Mouse (Mus musculus) layer of hippocampus, adult 11-12 months (tissue): ENCODE results near the gene Hdac5.

Experiments used
- DNase-seq: peaks from one replicate; pipeline ENCODE4 v3.0.0; 2022; ENCODE audit warnings: low spot score

Hdac5 gene

DNA sequence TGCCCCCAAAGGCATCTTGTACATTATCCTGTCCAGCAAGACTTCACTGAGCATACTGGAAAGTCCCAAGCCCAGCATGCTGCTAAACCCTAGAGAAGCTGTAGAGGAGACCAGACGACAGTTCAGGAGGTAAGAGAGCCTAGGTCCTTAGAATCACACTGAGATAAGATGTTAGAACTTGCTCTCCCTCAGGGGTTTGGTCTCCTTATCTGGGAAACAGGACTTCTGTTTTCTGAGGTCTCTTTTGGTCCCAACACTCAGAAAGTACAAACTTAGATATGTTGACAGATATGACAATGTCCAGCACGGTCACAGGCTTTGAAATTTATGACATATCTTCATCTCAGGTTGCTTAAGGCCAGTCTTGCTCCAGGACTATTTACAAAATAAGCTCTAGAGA is 6.1 kb upstream of the Hdac5 start:
- no peak for DNase-seq

DNA sequence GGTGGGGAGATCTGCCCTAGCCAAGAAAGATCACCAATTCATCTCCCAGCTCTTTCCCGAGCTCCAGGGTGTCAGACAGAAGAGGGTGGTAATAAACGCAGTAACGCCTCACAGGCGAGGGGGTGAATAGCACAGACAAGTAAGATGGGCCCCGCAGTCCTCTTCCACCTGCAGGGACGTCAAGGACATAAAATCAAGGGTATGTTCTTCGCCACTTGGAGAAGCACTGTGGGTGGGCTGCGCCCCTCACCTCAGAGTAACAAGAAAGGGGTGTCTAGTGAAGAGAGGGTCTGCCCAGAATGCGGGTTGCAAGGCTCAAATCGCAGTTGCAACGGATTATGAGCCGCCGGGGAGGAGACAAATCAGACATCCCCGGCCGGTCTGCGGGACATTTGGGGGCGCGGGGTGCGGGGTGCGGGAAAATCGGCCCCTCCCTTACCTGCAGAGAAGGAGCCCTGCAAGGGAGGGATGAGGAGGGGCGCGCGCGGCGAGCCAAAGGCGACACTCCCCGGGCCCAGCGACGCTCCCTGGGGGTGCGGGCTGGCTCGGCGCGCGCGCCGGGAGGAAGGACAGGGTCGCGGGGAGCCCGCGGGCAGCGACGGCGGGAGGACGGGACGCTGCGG is 524 bp downstream of the Hdac5 start:
- no peak for DNase-seq

DNA sequence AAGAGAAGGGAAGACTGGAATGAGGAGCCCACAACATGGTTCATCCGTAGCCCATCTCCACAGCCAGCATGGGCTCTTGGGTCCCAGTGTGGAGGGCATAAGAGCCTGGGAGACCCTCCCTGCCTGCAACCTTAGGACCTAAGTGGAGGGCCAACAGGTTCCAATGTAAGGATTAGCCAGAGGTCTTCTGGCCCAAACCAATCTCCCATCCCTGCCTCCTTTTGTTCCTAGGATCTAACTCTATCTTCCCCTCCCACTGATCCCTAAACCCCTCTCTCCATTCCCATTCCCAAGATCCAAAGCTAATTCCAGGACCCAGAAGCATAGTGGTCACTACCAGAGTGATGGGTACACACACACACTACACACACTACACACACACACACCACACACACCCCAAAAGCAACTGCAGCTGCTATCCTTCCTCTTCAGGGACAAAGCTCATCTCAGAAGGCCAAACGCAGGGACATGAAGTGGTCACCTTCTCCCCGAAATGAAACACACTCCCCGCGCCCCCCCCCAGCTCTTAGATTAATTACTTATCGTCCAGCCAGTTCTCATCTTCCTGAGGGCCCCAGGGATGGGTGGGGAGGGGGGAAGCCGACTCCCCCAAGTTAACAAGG is 1.2 kb downstream of the Hdac5 start:
- no peak for DNase-seq

DNA sequence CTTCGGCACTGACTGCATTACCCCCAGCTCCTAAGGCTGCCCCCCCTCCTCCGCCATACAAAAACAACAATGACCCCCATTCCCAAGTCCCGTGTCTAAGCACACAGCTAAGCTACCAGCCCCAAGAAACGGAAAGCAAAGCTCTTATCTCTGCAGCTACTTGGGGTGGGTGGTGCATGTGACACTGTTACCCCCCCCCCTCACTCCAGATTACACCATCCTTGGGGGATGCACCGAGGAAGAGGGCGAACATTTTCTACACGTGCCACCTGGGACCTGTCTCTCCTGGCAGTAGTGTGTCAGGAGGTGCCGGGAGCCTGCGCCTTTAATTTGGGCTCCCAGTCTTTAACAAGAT is 1.8 kb downstream of the Hdac5 start:
- no peak for DNase-seq

DNA sequence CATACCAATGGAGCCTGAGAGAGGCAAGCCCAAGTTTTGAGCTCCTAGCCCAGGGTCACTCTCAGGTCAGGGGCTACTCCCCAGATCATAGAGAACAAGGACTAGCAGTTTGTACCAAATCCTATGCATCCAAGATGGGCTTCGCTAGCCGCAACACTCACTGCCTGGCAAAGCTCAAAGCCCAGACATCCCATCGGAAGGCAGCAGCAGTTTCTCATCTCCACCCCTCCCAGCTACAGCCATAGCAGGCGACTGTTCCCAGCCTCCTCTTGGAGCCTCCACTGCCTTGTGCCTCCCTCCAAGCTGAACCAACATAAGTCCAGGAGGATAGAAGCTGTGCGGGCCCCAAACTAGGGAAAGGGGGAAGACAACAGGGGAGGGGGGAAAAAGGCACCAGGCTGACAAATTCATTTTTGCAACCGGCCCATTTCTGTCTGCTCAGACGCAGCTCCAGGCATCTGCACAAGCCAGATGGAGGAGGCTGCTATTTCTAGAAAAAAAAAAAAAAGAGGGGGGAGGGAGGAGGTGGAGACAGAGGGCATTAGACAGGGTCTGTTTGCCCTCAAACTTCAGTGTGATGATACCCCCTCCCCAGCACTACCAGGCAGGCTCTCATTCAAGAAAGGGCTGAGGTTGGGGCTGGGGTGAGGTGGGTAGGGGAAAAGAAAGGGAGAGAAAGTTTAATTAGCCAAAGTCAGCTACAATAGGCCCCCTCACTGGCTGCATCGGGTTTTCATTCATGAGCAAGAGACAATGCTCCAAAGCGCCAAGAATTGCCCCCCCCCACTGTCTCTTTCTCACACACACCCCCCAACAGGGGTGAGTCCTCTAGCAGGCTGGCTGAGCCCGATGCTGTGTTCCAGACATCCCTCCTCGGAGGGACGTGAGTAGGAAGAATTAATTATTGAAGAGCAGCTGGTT is 2.4 kb downstream of the Hdac5 start:
- no peak for DNase-seq

DNA sequence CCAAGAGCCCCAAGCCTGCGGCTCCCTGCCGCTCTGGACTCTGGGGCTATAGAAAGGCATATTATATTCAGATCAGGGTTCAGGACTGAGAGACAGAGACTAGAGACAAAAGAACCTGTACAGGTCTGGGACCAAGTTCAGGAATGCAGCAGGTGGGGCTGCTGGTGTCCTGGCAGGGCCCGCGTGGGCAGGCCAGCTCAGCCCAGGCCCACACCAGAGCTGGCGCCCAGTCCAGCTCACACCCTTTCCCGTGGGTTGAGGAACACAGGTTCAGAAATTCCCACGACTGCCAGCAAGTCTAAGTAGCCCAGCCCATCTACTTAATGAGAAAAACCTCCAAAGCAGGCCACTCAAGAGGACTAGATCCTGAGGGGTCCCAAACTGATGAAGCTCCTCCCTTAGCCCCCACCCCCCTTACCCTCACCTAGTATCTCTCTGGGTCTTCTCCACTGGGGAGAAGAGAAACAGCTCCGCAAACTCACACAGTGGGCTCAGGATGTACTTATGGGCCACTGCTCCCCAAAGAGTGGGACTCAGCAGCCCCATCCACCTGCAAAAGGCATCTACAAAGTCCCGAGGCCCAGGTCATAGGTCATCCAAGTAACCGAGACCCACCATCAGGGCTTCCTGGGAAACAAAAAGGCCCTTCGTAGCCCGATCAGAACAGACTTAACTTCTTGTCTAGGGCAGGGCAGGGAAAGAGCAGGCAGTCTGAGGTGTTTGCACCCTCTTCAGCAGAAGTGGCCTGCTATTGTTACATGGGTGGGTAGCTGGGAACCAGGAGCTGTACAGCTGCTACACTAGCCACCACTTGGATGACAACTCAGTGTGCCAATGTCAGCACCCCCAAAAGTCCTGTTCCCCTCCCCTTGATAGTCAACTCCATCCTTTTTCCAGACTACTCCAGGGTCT is 3.6 kb downstream of the Hdac5 start:
- DNase-seq: no peak

DNA sequence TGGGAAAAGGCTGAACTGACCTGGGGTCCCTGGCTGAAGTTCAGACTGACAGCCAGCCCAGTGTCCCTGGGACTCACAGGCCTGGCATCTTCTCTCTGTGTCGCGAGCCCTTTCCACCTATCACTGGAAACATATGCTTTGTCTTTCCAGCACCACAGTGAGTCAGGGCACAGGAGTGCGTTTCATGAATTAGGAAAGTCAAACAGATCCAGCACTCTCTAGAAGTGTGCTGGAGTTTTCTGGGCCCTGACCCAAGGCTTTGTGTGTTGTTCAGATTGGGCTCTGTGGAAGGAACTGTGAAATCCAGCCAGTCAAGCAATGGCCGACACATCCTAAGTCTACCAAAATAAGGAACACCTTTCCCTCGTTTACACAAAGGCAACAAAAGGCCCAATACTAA is 4.7 kb downstream of the Hdac5 start:
- no peak for DNase-seq

DNA sequence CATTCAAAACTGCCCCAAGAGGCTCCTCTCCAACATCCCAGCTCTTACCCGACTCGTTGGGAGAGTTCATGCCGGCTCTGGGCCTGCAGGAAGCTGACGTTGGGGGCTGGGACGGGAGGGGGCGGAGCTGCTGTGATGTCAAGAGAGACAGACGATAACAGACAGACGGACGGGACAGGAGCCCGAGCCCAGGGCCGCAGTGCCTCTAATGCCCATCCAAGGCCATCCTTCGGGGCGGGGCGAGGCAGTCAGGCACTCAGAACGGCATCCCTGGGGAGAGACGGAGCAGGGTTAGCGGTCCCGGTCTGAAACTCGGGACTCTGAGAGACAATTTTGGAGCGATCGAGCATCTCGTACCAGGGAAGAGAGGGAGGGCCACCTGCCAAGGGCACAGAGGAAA is 5.3 kb downstream of the Hdac5 start:
- DNase-seq: no peak

DNA sequence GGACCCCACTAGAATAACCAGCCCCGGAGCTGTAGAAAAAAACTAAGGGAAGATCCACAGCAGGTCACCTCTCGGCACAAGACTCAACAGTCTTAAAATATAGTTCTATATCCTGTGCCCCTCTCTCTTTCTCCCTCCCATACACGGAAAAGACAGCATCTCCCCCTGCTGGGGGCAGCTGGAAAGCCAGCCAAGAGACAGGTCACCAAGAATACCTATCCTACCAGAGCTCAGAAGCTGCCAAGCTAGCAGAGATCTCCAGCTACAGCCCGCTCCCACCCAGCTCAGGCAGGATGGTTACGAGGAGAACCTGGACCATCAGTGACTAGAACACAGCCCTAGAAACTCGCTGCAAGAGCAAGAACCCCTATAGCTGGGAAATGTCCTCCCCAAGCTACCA is 6.8 kb downstream of the Hdac5 start:
- DNase-seq: peak; percentile 47

DNA sequence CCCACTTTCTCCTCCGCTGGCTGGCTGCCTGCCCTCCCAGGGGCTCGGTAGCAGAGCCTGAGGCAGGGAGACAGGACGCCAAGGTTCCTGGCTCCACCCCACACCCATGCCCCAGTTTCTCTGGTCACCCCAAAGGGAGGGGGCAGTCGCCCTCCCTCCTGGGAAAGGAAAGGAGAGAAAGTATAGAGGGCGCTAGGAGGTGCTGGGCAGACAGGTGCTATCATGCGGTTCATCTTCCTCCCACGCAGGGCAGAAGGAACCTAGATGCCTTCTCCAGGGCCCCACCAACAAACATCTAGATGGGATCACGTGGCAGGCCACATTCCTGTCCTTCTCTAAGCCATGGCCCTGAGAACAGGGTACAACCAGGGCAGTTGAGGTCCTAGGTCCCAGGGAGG is 8.0 kb downstream of the Hdac5 start:
- no peak for DNase-seq

DNA sequence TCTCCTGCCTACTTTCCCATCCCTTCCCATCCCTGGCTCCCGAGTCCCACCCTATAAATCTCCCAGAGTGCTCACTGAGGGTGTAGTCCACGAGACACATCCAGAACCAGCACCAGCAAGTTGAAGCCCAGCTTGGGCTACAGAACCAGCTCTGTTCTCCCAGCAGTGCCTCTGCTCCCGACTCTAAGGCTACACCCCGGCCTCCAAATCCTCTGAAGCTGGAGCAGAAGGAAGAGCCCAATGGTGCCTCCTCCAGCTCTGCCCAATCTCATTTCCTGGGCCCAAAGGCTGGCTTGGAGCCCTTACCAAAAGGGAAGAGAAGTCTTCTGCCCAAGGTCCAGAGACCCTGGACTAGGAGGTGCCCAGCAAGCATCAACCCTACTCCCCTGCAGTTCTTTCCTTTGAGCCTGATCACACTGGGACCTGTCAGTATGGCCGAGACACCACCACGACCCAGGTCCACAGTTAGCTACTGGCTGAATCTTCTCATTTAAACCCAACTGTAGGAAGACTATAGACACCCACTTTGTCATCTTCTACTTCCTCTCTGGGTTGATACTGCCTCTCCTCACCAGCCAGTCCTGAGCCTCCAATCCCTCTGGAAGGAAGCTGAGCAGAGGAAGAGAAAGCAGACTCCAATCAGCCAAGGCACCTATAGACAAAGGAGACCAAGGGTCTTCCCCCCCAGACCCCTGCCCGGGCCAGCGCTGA is 8.6 kb downstream of the Hdac5 start:
- peak; percentile 15 for DNase-seq

DNA sequence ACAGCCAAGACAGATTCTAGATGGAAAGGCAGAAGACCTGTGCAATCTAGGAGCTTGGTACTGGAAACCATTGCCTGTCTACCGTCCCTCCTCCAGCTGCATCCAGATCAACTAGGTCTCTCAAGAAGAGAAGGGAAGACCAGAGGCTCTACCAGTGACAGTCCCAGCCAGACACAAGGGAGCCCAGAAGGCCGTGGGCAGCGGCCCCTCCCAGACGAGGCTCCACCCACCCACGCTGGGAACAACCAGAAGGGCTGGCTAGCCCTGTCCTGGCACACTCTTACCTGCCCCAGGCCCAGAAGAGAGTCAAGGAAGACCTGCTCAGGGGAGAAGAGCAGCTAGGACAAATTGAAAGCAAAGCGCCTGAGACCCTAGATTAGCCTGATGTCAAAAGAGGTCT is 9.5 kb downstream of the Hdac5 start:
- DNase-seq: peak; percentile 42

DNA sequence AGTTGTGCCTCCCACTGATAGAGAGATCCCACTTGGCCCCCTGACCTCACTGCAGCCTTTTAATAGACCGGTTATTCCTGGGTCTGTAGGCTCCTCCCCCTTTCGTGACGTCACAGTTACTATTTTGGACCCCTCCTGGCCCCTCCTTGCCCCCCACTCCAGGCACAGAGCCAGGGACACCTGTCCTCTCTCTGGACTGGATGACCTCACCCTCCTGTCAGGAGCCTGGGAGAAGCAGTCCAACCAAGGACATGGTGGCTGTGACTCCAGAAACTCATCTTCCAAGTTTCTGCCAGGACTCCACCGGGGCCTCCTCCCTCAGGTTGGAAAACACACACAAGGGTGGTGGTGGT is 10.0 kb downstream of the Hdac5 start:
- peak; percentile 44 for DNase-seq

DNA sequence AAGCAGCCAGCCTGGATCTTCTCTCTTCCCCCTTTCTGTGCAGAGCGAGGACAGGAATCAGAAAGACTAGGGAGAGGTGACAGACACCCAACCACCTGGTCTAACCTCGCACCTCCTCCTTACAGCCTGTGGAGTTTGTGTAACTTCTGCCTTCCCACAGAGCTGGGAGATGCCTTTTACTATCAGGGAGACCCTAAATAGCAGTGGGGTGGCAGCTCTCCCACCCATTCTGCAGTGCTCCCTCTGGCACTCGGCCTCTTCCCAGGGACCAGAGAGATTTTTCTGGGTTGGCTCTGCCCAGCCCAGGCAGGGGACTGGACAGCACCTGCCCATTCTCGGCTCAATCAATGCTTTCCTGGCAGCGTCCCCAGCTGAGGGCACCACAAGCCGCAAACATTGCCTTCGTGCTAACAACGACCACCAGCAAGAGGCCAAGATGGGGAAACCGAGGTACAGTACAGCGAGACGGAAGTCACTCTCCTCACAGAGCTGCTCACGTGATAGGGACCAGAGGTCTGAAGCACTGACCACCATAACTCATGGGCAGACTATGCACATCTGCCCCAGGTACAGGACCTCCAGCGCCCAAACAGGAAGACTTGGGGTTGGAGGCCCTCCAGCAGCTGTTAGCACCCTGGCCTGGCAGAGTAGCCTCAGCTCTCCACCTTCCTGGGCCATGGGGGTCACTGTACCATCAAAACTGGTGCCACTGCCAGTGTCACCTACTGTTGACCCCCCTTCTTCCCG is 10.5 kb downstream of the Hdac5 start:
- DNase-seq: no peak

DNA sequence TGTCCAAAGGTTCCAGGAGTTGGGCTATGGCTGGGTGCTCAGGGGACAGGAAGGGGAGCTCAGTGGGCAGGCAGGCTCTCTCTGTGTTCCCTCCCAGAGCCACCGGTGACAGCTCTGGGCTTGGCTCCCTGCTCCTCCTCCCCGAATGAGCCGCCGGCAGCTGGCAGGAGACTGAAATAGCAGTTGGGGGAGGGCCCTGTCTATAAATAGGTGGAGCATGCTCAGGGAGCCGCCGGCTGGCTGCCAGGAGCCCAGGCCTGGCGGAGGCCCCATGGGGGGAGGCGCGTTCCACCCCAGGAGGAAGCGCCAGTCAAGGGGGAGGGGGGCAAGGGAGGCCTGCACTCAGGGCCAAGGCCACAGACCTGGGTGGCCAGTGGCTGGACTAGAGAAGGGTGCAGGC is 11.2 kb downstream of the Hdac5 start:
- DNase-seq: peak; percentile 97

DNA sequence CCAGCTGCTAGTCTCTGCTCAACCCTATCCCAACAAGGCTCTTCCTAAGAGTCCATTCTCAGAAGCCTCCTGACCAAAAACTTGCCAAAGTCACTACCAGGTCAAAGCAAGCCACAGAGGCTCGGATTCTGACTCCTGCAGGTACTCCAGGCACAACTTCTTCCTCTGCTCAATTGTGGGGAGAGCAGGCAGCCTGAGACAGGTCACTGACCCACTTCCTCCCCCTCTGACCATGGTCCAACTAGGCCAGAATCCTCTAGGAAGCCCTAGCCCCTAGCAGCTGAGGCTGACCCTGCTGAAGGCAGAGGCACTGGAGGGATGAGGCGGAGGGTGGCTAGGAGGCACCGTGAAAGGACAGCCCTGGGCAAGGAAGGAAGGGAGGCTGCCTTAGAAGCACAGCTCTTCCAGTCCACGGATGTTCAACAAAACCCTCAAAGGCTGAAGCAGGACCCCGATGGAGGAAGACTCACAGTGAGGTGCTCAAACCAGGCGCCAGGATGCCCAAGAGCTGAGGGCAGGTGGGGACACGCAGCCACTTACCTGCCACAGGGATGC is 12.0 kb downstream of the Hdac5 start:
- DNase-seq: peak; percentile 17

DNA sequence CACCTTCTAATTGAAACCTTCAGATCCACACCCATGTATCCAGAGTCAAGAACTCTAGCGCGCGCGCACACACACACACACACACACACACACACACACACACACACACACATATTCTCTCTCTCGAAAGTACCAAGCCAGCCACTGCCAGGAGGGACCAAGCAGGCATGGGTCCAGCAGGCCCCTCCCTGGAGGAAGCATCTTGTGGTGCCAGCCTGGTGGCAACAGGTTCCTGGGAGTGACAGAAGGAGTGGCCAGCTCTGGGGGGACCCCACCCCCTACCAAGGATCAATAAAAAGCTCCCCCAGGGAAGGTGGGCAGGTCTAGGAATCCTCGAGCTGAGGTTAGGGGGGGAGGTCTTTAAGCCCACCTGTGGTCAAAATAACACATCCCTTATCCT is 12.6 kb downstream of the Hdac5 start:
- DNase-seq: peak; percentile 44

DNA sequence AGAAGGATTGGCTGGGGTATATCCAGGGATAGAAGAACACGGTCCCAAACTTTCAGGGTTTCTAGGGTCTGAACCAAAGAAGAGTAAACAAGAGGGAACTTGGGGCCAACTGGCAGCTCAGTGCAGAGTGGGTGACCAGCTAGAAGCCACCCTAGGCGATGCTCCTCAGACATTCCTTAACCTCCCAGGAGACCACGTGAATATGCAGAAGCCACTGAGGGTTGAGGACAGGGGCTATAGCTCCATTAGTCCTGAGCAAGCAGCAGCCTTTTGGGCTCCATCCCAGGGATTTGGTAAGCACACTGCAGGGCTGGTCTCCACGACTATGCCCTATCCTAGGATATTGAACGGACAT is 13.1 kb downstream of the Hdac5 start:
- peak; percentile 10 for DNase-seq

DNA sequence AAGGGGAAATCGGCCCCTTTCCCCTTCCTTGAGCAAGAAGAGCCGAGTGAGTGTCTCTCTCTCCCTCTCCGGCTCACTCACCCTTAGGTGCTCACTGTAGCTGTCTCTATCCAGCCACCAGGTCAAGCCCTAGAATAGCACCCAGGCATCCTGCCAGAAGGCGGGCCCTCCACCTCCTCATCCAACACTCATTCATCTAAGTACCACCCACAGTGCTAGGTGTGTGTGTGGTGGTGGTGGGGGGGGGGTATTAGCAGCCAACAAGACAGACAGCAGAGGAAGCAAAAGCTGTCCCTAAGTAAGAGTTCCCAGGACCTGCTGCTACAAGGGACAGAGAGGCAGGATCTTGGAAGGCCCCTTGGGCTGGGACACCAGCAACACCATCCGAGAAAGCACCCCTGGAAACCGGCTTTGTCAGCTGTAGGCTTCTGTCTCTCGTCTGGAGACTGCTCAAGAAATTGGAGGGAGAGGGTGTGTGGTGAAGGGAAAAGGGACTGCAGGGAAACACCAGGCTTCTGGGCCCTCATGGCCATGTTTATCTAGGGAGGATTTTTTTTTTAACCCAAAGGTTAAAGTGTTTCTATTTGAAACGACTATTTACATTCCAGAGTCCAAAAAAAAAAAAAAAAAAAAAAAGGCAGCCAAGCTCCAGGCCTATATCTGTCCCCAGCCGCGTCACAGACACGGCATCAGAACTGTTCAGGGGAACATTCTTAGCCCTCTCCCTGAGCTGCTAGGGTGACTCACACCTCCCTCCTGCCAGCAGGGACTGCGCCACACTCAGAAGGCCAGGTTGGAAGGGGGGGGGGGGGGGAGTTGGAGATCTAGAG is 13.7 kb downstream of the Hdac5 start:
- peak; percentile 40 for DNase-seq

DNA sequence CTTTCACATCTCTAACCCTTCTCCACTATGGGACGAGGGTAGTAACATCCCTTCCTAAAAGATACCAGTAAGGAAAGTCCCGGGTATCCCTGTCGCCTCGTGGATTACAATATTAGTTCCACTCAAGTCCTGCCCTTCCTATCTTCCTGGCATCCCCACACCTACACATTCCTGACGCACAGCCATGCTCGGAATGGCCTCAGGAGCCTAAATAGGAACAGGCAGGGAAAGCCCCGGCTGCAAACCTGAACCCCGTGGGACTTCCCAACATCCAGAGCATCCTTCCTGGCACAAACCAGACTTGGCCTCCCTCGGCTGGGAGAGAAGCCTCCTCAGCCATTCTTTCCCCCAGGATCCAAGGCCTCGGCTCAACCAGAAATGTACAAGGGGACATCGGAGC is 14.5 kb downstream of the Hdac5 start:
- no peak for DNase-seq
